Mouse (Mus musculus) macrophage (primary cell): ENCODE measurements around the gene H2-Q2. TPM values are rescaled to one million over a fixed set of nuclear protein-coding genes. Genes with fewer than 3 reads are reported as not detected.
"Not testable (repeated sequence)": the region's sequence is repeated elsewhere in the genome, so short reads cannot be mapped to it uniquely, and the experiment has no call there.

Experiments used
- H3K27ac ChIP-seq: fragments of 350-480 bp; formaldehyde crosslinking; 2 replicates; pipeline ENCODE4 v1.9.0; 2021
- H3K36me3 ChIP-seq: fragments of 350-480 bp; formaldehyde crosslinking; 2 replicates; pipeline ENCODE4 v1.9.0; 2021; ENCODE audit errors: inconsistent target
- H3K4me3 ChIP-seq: fragments of 350-480 bp; formaldehyde crosslinking; 2 replicates; pipeline ENCODE4 v1.9.0; 2021; ENCODE audit errors: inconsistent target
- H3K79me2 ChIP-seq: fragments of 350-480 bp; formaldehyde crosslinking; 2 replicates; pipeline ENCODE4 v1.9.0; 2021; ENCODE audit errors: inconsistent target
- WGBS: methylation state at CpG from one replicate; pipeline ENCODE4 v1.1.7; 2026; ENCODE audit warnings: inconsistent platforms; ENCODE audit not compliant: missing documents; 5-methylcytosine and 5-hydroxymethylcytosine counted together
- polyA plus RNA-seq: library from polyadenylated mRNA; stranded (reverse); fragments of 250-400 nt; gene quantifications from 3 replicates; pipeline ENCODE4 v1.2.4, GENCODE M21; 2018; ENCODE audit warnings: inconsistent platforms

The H2-Q2 gene
- polyA plus RNA-seq, 1 experiment from 2014 or later, result not detected

GRCm38 (mm10) chr17:35342711-35343476 is 852 bp downstream of the H2-Q2 start:
- WGBS, result 5% methylated on average over 40 of the region's 46 CpGs
- no peak overlapping the region for H3K4me3 ChIP-seq

GRCm38 (mm10) chr17:35347659-35348058 is 5.6 kb downstream of the H2-Q2 start:
- H3K27ac ChIP-seq, H3K79me2 ChIP-seq, H3K36me3 ChIP-seq, H3K4me3 ChIP-seq: not testable (repeated sequence)

More at GRCm38 (mm10) chr17:35342711-35343476, 852 bp downstream of the H2-Q2 start:
- no peaks in the 10 kb centered on the region for H3K79me2 ChIP-seq
- H3K36me3 ChIP-seq, result no peaks in the 10 kb centered on the region
- H3K27ac ChIP-seq, result no peak overlapping the region

GRCm38 (mm10) chr17:35353275-35353674 is 11.2 kb downstream of the H2-Q2 start:
- WGBS, result 16% methylated on average over 5 of the region's 6 CpGs
- H3K4me3 ChIP-seq, H3K27ac ChIP-seq, H3K36me3 ChIP-seq, H3K79me2 ChIP-seq: not testable (repeated sequence)

- Histone ChIP-seq H3K36me3 (no peaks in the 10 kb centered on the region), H3K4me3 (no peak overlapping the region), H3K79me2 (no peaks in the 10 kb centered on the region), H3K27ac (no peak overlapping the region)
- 88% methylated on average over 2 of the region's 2 CpGs for WGBS
Measured at GRCm38 (mm10) chr17:35354071-35354470, 12.0 kb downstream of the H2-Q2 start.

DNA sequence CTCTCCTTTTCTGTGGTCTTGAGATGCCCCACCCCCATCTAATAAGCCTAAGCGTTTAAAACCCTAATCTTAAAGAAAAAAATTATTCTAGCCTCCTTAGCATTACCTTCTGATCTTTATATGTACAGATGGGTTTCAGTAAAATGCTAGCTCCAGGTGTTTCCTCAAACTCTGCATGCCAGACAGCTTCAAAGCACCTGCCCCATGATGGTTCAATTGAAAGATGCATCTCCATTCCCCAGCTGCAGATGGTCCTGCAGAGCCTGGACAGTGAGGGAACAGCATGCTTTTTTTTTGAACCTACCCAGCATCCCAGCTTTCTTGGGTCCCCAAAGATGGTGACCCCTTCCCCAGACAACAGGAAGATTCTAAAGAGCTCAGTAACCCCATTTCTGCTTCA is 15.0 kb downstream of the H2-Q2 start:
- Histone ChIP-seq H3K4me3 (no peak overlapping the region), H3K79me2 (no peaks in the 10 kb centered on the region), H3K27ac (no peak overlapping the region), H3K36me3 (no peaks in the 10 kb centered on the region)
- 38% methylated on average over 1 of the region's 1 CpGs for WGBS

- no peak overlapping the region for H3K4me3 ChIP-seq
- no peak overlapping the region for H3K27ac ChIP-seq
- WGBS, result 10% methylated on average over 34 of the region's 38 CpGs
- no peaks in the 10 kb centered on the region for H3K36me3 ChIP-seq
- H3K79me2 ChIP-seq, result no peaks in the 10 kb centered on the region
Measured at GRCm38 (mm10) chr17:35358763-35359469, 16.9 kb downstream of the H2-Q2 start.

DNA sequence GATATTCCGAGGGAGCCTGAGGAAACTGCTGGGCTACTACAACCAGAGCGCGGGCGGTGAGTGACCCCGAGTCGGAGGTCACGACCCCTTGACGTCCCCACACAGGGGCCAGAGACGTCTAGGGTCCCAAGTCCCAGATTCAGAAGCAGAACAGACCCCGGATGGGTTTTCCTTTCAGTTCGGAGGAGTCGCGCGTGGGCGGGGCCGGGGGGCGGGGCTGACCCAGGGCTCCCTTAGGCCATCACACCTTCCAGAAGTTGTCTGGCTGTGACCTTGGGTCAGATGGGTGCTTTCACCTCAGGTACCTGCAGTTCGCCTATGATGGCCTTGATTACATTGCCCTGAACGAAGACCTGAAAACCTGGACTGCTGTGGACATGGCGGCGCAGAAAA is 17.4 kb downstream of the H2-Q2 start:
- H3K79me2 ChIP-seq, result no peaks in the 10 kb centered on the region
- H3K36me3 ChIP-seq, result no peaks in the 10 kb centered on the region
- no peak overlapping the region for H3K27ac ChIP-seq
- H3K4me3 ChIP-seq, result no peak overlapping the region
- WGBS, result 22% methylated on average over 21 of the region's 21 CpGs

GRCm38 (mm10) chr17:35379369-35379728 is 37.3 kb downstream of the H2-Q2 start, which contains the start of gene H2-Q4:
Gene H2-Q4, plus strand, starts transcription at chr17:35379617.
- 5% methylated on average over 15 of the region's 16 CpGs for WGBS
- Histone ChIP-seq H3K79me2 (no peaks in the 10 kb centered on the region; the same call in 1 of the 2 replicates), H3K36me3 (peaks cover 16% of the 10 kb centered on the region; the same call in 1 of the 2 replicates), H3K4me3 (peak within 1 kb of the TSS; percentile 80), H3K27ac (peak within 1 kb of the TSS; percentile 24)

DNA sequence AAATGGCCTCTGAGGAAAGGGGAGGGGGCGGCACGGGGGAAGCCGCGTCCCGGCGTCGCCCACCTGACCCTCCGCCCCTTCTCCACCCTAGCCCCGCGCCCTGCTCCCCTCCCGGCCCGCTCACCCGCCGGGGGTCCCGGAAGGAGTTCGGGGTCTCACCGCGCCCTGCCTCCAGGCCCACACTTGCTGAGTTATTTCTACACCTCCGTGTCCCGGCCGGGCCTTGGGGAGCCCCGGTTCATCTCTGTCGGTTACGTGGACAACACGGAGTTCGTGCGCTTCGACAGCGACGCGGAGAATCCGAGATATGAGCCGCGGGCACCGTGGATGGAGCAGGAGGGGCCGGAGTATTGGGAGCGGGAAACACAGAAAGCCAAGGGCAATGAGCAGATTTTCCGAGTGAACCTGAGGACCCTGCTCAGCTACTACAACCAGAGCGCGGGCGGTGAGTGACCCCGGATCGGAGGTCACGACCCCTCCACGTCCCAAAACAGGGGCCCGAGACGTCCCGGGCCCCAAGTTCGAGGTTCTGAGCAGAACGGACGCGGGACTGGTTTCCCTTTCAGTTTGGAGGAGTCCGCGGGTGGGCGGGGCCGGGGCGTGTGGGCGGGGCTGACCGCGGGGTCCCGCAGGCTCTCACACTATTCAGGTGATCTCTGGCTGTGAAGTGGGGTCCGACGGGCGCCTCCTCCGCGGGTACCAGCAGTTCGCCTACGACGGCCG is 37.8 kb downstream of the H2-Q2 start:
- no peaks in the 10 kb centered on the region; the same call in 1 of the 2 replicates for H3K79me2 ChIP-seq
- H3K36me3 ChIP-seq, result peaks cover 16% of the 10 kb centered on the region; the same call in 1 of the 2 replicates
- peak overlapping the region; percentile 80 for H3K4me3 ChIP-seq
- 2% methylated on average over 70 of the region's 70 CpGs for WGBS
- H3K27ac ChIP-seq, result peak overlapping the region; percentile 24

- not testable (repeated sequence) for H3K4me3 ChIP-seq, H3K27ac ChIP-seq, H3K36me3 ChIP-seq, H3K79me2 ChIP-seq
- WGBS, result 5% methylated on average over 7 of the region's 7 CpGs
Measured at GRCm38 (mm10) chr17:35389796-35390195, 47.8 kb downstream of the H2-Q2 start.

DNA sequence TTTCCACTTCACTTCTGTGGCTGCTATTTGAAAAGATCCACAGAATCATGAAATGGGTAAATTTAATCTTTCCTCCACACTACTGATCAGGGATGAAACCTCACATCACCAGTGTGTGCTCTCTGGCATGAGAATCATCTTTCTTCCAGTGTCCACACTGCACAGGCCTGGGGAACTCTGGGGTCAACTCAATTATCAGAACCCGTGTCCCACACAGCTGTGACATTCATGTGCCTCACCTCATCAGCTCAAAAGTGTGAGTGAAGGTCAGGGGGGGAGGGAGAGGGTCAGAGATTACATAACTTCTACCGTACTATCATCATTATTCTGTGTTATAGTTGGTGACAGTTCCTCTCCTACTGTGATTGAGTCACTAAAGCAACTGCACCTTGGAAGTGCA is 50.6 kb downstream of the H2-Q2 start:
- not testable (repeated sequence) for H3K4me3 ChIP-seq, H3K27ac ChIP-seq, H3K36me3 ChIP-seq, H3K79me2 ChIP-seq
- 64% methylated on average over 2 of the region's 2 CpGs for WGBS

DNA sequence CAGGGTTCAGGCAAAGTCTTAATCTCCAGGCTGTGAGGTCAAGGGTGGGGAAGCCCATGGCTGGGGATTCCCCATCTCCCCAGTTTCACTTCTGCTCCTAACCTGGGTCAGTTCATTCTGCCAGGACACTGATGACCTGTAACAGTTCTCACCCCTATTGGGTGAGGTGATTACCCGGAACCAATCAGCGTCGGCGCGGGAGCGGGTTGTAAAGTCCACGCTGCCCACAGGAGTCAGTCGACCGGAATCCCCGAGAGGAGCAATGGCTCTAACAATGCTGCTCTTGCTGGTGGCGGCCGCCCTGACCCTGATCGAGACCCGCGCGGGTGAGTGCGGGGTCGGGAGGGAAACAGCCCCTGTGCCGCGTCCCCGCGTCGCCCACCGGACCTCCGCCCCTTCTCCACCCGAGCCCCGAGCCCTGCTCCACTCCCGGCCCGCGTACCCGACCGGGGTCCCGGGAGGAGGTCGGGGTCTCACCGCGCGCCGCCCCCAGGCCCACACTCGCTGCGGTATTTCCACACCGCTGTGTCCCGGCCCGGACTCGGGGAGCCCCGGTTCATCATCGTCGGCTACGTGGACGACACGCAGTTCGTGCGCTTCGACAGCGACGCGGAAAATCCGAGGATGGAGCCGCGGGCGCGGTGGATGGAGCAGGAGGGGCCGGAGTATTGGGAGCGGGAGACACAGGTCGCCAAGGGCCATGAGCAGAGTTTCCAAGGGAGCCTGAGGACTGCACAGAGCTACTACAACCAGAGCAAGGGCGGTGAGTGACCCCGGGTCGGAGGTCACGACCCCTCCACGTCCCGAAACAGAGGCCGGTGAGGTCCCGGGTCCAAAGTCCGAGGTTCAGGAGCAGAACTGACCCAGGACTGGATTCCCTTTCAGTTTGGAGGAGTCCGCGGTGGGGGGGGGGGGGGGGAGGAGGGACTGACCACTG is 52.1 kb downstream of the H2-Q2 start:
- not testable (repeated sequence) for H3K79me2 ChIP-seq, H3K4me3 ChIP-seq, H3K36me3 ChIP-seq, H3K27ac ChIP-seq
- WGBS, result 1% methylated on average over 32 of the region's 75 CpGs
